Mouse (Mus musculus): ENCODE measurements at regions not wholly inside any gene's neighbourhood (a gene's known extent, or its start where the extent isn't known, plus 50 kb on each side); places are given as distances from the start of the nearest gene placed in this dataset.

DNA sequence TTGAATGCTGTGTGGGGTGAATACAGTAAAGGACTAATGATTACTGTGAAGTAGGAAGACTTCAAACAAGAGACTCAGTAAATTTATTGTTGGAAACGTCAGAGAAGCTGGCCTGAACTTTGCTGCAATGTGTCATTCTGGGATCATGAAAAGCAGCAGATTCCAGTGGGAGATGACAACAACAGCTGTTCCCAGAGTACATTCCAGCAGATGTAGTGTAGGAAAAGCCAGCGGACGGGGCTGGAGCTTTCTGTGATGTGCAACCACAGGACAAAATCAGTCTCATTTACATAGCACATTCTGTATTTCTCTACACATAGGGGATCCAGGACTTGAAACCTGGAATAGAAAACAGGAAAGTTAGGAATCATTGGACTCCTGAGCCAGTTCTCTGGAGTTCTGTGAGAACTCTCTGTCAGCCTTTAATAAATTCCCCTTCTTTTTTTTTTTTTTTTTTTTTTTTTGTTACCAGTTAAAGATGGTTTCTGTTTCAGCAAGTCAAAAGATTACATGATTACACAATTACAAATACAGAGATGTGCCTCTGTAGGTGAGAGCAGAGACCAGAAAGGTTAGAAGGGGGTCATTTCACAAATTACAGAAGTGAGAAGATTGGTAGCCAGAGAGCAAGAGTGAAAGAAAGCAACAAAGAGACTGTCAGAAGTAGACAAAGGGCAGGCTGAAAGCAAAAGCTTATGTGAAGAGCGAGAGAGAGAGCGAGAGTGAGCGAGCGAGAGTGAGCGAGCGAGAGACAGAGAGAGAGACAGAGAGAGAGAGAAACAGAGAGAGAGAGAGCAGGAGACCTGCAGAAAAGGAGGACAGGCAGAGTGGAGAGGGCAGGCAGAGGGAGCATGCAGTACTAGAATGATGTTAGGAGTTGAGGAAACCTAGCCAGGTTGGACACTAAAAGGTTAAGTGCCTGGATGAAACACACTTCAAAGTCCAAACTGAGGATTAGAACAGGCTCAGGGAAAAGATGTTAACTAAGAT lies 118.0 kb upstream of the Il6 start:
- DNase-seq (no peak), ATAC-seq (no peak)
- Histone ChIP-seq H3K27me3 (ENCODE audit: insufficient read depth, low read length) (no peaks in the 10 kb centered on the region), H3K4me2 (ENCODE audit: low read depth, low read length) (no peak overlapping the region), H3K27ac (ENCODE audit: low read depth) (no peak overlapping the region), H3K4me3 (ENCODE audit: low read depth, low read length) (no peak overlapping the region), H3K9me3 (ENCODE audit: low read length) (no peaks in the 10 kb centered on the region), H3K36me3 (replicated peaks; ENCODE audit: insufficient read depth, low read length) (no peaks in the 10 kb centered on the region), H3K9ac (replicated peaks) (no peak overlapping the region), H3K4me1 (ENCODE audit: insufficient read depth) (peaks cover 19% of the 10 kb centered on the region)
- TF ChIP-seq EP300 (IDR thresholded peaks at IDR 0.05; ENCODE audit: low read depth): no peak
- TF ChIP-seq CTCF (IDR thresholded peaks at IDR 0.05; ENCODE audit: low read depth): no peak
- WGBS (ENCODE audit: insufficient replicate concordance): 73% methylated on average over 9 of the region's 9 CpGs

DNA sequence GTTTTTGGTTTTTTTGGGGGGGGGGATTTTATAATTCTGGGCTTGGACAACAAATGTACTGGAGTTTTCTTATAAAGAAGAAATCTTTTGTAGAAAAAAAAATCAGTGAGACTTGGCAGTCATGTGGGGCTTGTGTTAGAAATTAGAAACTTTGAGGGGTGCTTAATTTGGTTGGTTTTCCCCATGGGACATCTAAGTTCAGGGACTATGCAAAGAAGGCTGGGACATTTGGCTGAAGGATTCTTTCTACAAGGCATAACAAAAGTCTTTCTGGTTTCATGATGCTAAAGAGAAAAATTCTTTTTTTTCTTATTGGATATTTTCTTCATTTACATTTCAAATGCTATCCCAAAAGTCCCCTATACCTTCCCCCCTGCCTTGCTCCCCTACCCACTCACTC lies 115.3 kb upstream of the Il6 start:
- peaks cover 14% of the 10 kb centered on the region for H3K4me1 ChIP-seq (ENCODE audit: insufficient read depth)
- no peak overlapping the region for H3K4me2 ChIP-seq (ENCODE audit: low read depth, low read length)
- ATAC-seq (no peak), DNase-seq (no peak)
- no peaks in the 10 kb centered on the region for H3K9me3 ChIP-seq (ENCODE audit: low read length)
- H3K27me3 ChIP-seq (ENCODE audit: insufficient read depth, low read length): no peaks in the 10 kb centered on the region
- H3K36me3 ChIP-seq (replicated peaks; ENCODE audit: insufficient read depth, low read length): no peaks in the 10 kb centered on the region
- TF ChIP-seq CTCF (IDR thresholded peaks at IDR 0.05; ENCODE audit: low read depth): no peak
- no peak for TF ChIP-seq EP300 (IDR thresholded peaks at IDR 0.05; ENCODE audit: low read depth)
- no peak overlapping the region for H3K27ac ChIP-seq (ENCODE audit: low read depth)
- H3K9ac ChIP-seq (replicated peaks): no peak overlapping the region
- H3K4me3 ChIP-seq (ENCODE audit: low read depth, low read length): no peak overlapping the region

DNA sequence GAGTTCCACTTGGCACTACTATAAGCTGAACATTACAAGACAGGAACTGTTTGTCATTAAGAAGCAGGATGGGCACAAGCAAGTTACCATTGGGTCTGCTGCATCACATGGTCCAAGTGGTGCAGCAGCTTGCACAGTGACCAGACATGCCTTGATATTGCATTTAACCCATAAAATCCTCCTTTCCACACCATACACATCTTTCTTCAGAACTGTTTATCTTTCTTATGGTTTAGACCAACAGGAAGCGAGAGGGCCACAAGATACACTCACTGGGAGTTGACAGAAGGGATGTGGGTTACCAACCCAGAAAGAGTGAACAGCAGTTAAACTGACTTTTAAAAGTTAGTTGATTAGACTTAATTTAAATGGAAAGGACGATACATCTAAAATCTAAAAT lies 111.2 kb upstream of the Il6 start:
- ATAC-seq (no peak), DNase-seq (no peak)
- H3K27ac ChIP-seq (ENCODE audit: low read depth): no peak overlapping the region
- no peaks in the 10 kb centered on the region for H3K36me3 ChIP-seq (replicated peaks; ENCODE audit: insufficient read depth, low read length)
- H3K9me3 ChIP-seq (ENCODE audit: low read length): no peaks in the 10 kb centered on the region
- 44% methylated on average over 2 of the region's 2 CpGs for WGBS (ENCODE audit: insufficient replicate concordance)
- H3K4me3 ChIP-seq (ENCODE audit: low read depth, low read length): no peak overlapping the region
- H3K9ac ChIP-seq (replicated peaks): no peak overlapping the region
- H3K27me3 ChIP-seq (ENCODE audit: insufficient read depth, low read length): no peaks in the 10 kb centered on the region
- no peaks in the 10 kb centered on the region for H3K4me1 ChIP-seq (ENCODE audit: insufficient read depth)
- no peak overlapping the region for H3K4me2 ChIP-seq (ENCODE audit: low read depth, low read length)
- TF ChIP-seq EP300 (IDR thresholded peaks at IDR 0.05; ENCODE audit: low read depth) (no peak), CTCF (IDR thresholded peaks at IDR 0.05; ENCODE audit: low read depth) (no peak)

DNA sequence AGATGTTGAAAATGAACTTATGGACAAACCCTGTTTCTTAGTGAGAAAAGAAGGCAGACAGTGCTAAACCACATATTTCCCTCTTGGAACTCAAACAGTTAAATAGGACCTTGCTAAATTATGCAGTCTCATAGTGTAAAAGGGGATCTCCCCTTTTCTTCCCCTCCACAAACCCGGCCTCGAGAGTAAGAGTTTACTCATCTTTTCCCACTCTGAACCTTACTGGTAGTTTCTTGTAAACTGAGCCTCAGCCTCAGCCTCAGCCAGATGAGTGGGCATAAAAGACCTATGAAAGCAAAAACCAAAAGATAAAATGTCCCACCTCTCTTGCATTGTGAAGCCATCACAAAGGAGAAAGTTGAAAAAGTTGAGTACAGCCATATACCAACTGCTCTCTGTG lies 92.6 kb upstream of the Il6 start:
- no peak overlapping the region for H3K27ac ChIP-seq (ENCODE audit: low read depth)
- peaks cover 6% of the 10 kb centered on the region; the same call in 1 of the 2 replicates for H3K9me3 ChIP-seq (ENCODE audit: low read length)
- H3K36me3 ChIP-seq (replicated peaks; ENCODE audit: insufficient read depth, low read length): no peaks in the 10 kb centered on the region
- H3K4me3 ChIP-seq (ENCODE audit: low read depth, low read length): no peak overlapping the region
- DNase-seq (no peak), ATAC-seq (no peak)
- no peak for TF ChIP-seq CTCF (IDR thresholded peaks at IDR 0.05; ENCODE audit: low read depth)
- TF ChIP-seq EP300 (IDR thresholded peaks at IDR 0.05; ENCODE audit: low read depth): no peak
- H3K4me1 ChIP-seq (ENCODE audit: insufficient read depth): no peaks in the 10 kb centered on the region
- H3K4me2 ChIP-seq (ENCODE audit: low read depth, low read length): no peak overlapping the region
- WGBS (ENCODE audit: insufficient replicate concordance): 40% methylated on average over 2 of the region's 2 CpGs
- no peak overlapping the region for H3K9ac ChIP-seq (replicated peaks)
- H3K27me3 ChIP-seq (ENCODE audit: insufficient read depth, low read length): no peaks in the 10 kb centered on the region

DNA sequence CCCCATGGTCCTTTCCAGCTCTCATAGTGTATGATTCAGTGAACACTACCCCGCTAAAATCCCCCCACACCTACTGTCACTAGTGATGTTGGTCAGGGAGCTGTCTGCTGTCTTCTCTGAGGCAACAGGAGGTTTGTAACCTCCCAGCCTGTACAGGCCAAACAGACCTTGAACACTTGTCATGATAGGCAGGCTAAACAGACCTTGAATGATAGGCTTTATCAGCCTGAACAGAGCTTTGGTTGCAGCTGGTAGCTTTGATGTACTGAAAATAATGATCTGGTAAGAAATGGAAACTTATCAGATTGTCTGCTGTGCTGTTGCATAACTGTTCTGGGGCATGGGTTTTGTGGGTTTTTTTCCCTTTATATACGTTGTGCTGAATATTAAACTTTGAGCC lies 87.4 kb upstream of the Il6 start:
- no peaks in the 10 kb centered on the region; the same call in 1 of the 2 replicates for H3K4me1 ChIP-seq (ENCODE audit: insufficient read depth)
- H3K27me3 ChIP-seq (ENCODE audit: insufficient read depth, low read length): no peaks in the 10 kb centered on the region
- 30% methylated on average over 2 of the region's 2 CpGs for WGBS (ENCODE audit: insufficient replicate concordance)
- H3K4me3 ChIP-seq (ENCODE audit: low read depth, low read length): no peak overlapping the region
- no peak overlapping the region for H3K27ac ChIP-seq (ENCODE audit: low read depth)
- H3K4me2 ChIP-seq (ENCODE audit: low read depth, low read length): no peak overlapping the region
- no peaks in the 10 kb centered on the region for H3K36me3 ChIP-seq (replicated peaks; ENCODE audit: insufficient read depth, low read length)
- H3K9me3 ChIP-seq (ENCODE audit: low read length): no peaks in the 10 kb centered on the region
- ATAC-seq: 0 out of 2 replicates have a peak, but pooled peaks have one; percentile 40
- TF ChIP-seq CTCF (IDR thresholded peaks at IDR 0.05; ENCODE audit: low read depth): no peak
- peak; percentile 43 for TF ChIP-seq EP300 (IDR thresholded peaks at IDR 0.05; ENCODE audit: low read depth)
- no peak for DNase-seq
- H3K9ac ChIP-seq (replicated peaks): no peak overlapping the region

DNA sequence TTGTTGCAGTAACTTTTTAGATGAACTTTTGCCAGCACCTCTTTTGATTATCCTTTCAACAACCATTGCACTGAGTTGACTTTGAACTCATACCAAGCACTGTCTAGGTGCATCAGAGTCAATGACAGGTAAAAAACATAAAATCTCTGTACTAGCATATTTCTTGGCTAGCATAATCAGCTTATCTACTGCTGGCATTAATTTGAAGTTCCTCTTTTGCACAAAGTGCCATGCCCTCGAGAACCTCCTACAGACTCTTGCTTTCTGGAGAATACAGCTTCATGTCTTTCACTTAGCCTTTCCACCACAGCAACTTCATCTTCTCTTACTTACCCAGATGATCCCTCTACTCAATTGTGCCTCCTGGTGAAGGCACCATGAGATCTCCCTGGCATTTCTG lies 85.3 kb upstream of the Il6 start:
- no peak for ATAC-seq

More for the DNA sequence above, 85.3 kb upstream of the Il6 start:
- Histone ChIP-seq H3K36me3 (replicated peaks; ENCODE audit: insufficient read depth, low read length) (no peaks in the 10 kb centered on the region), H3K9ac (replicated peaks) (no peak overlapping the region), H3K4me1 (ENCODE audit: insufficient read depth) (no peaks in the 10 kb centered on the region; the same call in 1 of the 2 replicates), H3K27ac (ENCODE audit: low read depth) (no peak overlapping the region), H3K27me3 (ENCODE audit: insufficient read depth, low read length) (no peaks in the 10 kb centered on the region), H3K4me3 (ENCODE audit: low read depth, low read length) (no peak overlapping the region), H3K4me2 (ENCODE audit: low read depth, low read length) (no peak overlapping the region), H3K9me3 (ENCODE audit: low read length) (no peaks in the 10 kb centered on the region)
- 47% methylated on average over 1 of the region's 1 CpGs for WGBS (ENCODE audit: insufficient replicate concordance)
- DNase-seq: no peak
- no peak for TF ChIP-seq EP300 (IDR thresholded peaks at IDR 0.05; ENCODE audit: low read depth)
- TF ChIP-seq CTCF (IDR thresholded peaks at IDR 0.05; ENCODE audit: low read depth): no peak
